ENCODE assay signal across 27 mouse cellular contexts in the genomic region with DNA sequence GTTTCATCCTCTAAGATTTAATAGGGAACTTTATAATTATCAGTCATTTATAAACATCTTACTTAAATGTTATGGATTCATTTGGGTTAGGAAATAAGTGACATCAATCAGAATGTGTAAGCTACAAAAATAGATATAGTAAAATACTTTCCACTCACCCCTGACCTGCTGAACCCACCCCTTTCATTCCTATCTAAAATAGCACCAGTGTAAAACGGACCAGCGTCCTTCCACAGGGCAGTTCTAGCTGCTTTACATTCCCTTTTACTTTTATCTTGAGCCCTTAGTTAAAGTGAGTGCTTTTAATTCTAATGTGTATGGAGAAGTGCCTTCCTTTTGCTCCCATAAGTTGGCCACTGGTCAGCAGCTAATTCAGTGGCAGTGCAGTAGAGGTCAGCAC.
DNase-seq lines count a peak whose midpoint lies in the region; ATAC-seq lines count a peak whose summit lies in the region.
"Had no signal": no experiment of that assay in that cellular context is flagged by ENCODE, and none has a peak within 500 bp of the region (broad histone marks: within the 10 kb centered on the region; RNA-seq: fewer than 3 reads in every experiment).

No protein-coding gene starts in this region.

- intact Hi-C loops in heart, postnatal 14 days (cut with DNase I), result no loop called here
- intact Hi-C loops in heart, postnatal 25 days (cut with DNase I), result no loop called here

- H3K4me2 ChIP-seq in heart, embryonic 12.5 days, result no peak overlapping the region
- H3K4me2 ChIP-seq in heart, embryonic 15.5 days, result no peak overlapping the region
- H3K4me2 ChIP-seq in heart, embryonic 16.5 days (ENCODE audit: low read depth, low read length), result no peak overlapping the region
- H3K4me2 ChIP-seq: forebrain, embryonic 13.5 days; hindbrain, embryonic 14.5 days had no signal

- H3K27ac ChIP-seq in heart, embryonic 12.5 days (ENCODE audit: poor library complexity, severe bottlenecking), result peak overlapping the region; percentile 22
- H3K27ac ChIP-seq in heart, embryonic 15.5 days, result peak overlapping the region; percentile 69
- peak overlapping the region; percentile 69 for H3K27ac ChIP-seq in heart, embryonic 16.5 days (ENCODE audit: low read length)
- H3K27ac ChIP-seq: forebrain, embryonic 10.5 days; forebrain, embryonic 13.5 days; hindbrain, embryonic 14.5 days; hindbrain, postnatal 0 days had no signal

- H3K4me1 ChIP-seq in heart, embryonic 12.5 days (replicated peaks), result peaks cover 10% of the 10 kb centered on the region
- peaks cover 9% of the 10 kb centered on the region for H3K4me1 ChIP-seq in heart, embryonic 15.5 days (replicated peaks)
- peaks cover 5% of the 10 kb centered on the region; the same call in 1 of the 2 replicates for H3K4me1 ChIP-seq in heart, embryonic 16.5 days (ENCODE audit: control insufficient read depth, insufficient read depth, low read length)

- DNase-seq in heart, adult 11 months, result peak; percentile 15
- DNase-seq in heart, postnatal 14 days, result no peak
- DNase-seq in heart, adult 8-10 months (ENCODE audit: low spot score), result no peak
- DNase-seq in heart, postnatal 25 days (ENCODE audit: low spot score), result no peak
- DNase-seq in ovary, adult 18-20 months (ENCODE audit: low spot score), result no peak
- DNase-seq: adrenal gland, postnatal 10 days; adrenal gland, postnatal 36 days; B cell, adult 2 months; cerebellum, adult 18-20 months; cerebellum, adult 9-10 months; cerebellum, postnatal 14 days; gastrocnemius, postnatal 25 days; kidney, adult 18-20 months; kidney, adult 9 months had no signal

- H3K9ac ChIP-seq in heart, embryonic 12.5 days, result no peak overlapping the region
- H3K9ac ChIP-seq in heart, embryonic 15.5 days, result no peak overlapping the region
- H3K9ac ChIP-seq in heart, embryonic 16.5 days (ENCODE audit: low read length), result no peak overlapping the region
- H3K9ac ChIP-seq: forebrain, embryonic 13.5 days; hindbrain, embryonic 14.5 days had no signal

- WGBS in heart, embryonic 12.5 days, result 20% methylated on average over 2 of the region's 2 CpGs
- 35% methylated on average over 2 of the region's 2 CpGs for WGBS in heart, embryonic 15.5 days
- WGBS in heart, embryonic 16.5 days, result 18% methylated on average over 2 of the region's 2 CpGs

- no peak overlapping the region for H3K4me3 ChIP-seq in heart, embryonic 12.5 days
- H3K4me3 ChIP-seq in heart, embryonic 15.5 days, result no peak overlapping the region
- no peak overlapping the region for H3K4me3 ChIP-seq in heart, embryonic 16.5 days (ENCODE audit: low read length)
- H3K4me3 ChIP-seq: forebrain, embryonic 10.5 days; forebrain, embryonic 13.5 days had no signal

- 0 out of 2 replicates have a peak, but pooled peaks have one; percentile 33 for ATAC-seq in heart, embryonic 12.5 days (ENCODE audit: insufficient number of reproducible peaks, low FRiP score)
- ATAC-seq in heart, embryonic 15.5 days (replicated peaks; ENCODE audit: insufficient number of reproducible peaks, insufficient read depth, low FRiP score, low read depth), result 0 out of 2 replicates have a peak, but pooled peaks have one; percentile 31
- no peak for ATAC-seq in heart, embryonic 16.5 days (replicated peaks; ENCODE audit: extremely low read depth, insufficient read depth, low FRiP score)
- ATAC-seq: forebrain, embryonic 13.5 days; forebrain, embryonic 16.5 days; hindbrain, postnatal 0 days; inflammation-experienced regulatory T-cells, adult 6 months; intestine, embryonic 16.5 days; Patski had no signal

- H3K27me3 ChIP-seq in heart, embryonic 12.5 days (replicated peaks), result no peaks in the 10 kb centered on the region
- no peaks in the 10 kb centered on the region for H3K27me3 ChIP-seq in heart, embryonic 15.5 days
- no peaks in the 10 kb centered on the region for H3K27me3 ChIP-seq in heart, embryonic 16.5 days (ENCODE audit: control insufficient read depth, insufficient read depth, low read length)
- H3K27me3 ChIP-seq: CH12.LX; forebrain, embryonic 13.5 days; Patski had no signal

- no peaks in the 10 kb centered on the region for H3K9me3 ChIP-seq in heart, embryonic 12.5 days (replicated peaks)
- H3K9me3 ChIP-seq in heart, embryonic 15.5 days (replicated peaks), result no peaks in the 10 kb centered on the region
- H3K9me3 ChIP-seq in heart, embryonic 16.5 days (replicated peaks; ENCODE audit: control insufficient read depth, low read length), result no peaks in the 10 kb centered on the region
- H3K9me3 ChIP-seq: forebrain, embryonic 10.5 days; forebrain, embryonic 13.5 days had no signal

- no peaks in the 10 kb centered on the region for H3K36me3 ChIP-seq in heart, embryonic 12.5 days
- H3K36me3 ChIP-seq in heart, embryonic 15.5 days, result no peaks in the 10 kb centered on the region
- no peaks in the 10 kb centered on the region for H3K36me3 ChIP-seq in heart, embryonic 16.5 days (ENCODE audit: control insufficient read depth, insufficient read depth)
- H3K36me3 ChIP-seq: forebrain, embryonic 10.5 days; G1E had no signal
